Mouse (Mus musculus) lung, postnatal 36 days (tissue): ENCODE results near the gene Mctp1.
"Not testable (repeated sequence)": the region's sequence is repeated elsewhere in the genome, so short reads cannot be mapped to it uniquely, and the experiment has no call there.

Source experiments
- DNase-seq: peaks from one replicate; pipeline ENCODE4 v3.0.0; 2022; ENCODE audit warnings: mixed read lengths

The Mctp1 gene

DNA sequence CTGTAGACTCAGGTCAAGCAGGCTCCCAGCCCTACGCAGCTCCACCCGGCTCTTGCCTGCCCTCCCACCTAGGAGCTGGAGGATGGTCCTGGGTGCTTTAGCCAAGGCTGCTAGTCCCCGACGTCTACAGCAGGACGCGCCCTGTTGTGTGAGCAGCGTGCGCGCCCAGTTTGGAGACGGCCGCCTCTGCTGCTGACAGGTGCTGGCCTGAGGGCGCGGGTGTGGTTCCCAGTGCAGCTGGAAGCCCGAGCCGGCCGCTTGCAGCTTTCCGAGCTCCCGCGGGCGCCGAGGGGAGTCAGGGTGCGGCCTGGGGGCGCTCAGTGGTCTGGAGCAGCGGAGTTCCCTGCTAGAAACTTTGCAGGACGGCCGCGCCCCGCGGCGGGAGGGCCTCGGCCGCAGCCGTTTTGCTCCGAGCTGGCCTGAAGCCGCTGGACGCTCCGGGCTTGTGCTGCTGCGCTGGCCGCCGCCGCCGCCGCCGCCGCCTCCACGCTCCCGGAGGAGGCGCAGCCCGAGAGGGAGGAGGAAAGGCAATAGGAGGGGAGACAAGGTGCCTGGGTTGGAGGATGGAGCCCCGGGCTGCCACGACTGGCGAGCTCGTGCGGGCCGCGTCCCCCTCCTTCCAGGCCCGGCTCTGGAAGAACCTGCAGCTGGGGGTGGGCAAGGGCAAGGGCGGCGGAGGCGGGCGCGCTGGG, at the start of gene Mctp1:
Gene Mctp1, plus strand, starts transcription at position 564 of the 692 bp plus-strand sequence.
- DNase-seq: peak; percentile 42

DNA sequence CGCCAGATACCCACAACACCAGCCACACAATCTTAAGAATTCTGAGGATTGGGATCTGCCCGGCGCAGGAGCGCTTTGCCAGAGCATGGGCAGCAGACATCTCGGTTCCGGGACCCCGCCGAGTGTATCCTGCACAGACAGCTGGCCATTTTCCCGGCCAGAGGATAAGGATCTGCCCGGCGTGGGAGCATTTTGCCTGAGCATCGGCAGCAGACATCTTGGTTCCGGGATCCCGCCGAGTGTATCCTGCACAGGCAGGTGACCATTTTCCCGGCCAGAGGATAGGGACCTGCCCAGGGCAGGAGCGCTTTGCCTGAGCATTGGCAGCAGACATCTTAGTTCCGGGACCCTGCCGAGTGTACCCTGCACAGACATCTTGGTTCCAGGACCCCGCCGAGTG, 38.4 kb upstream of the Mctp1 start:
- DNase-seq: not testable (repeated sequence)

DNA sequence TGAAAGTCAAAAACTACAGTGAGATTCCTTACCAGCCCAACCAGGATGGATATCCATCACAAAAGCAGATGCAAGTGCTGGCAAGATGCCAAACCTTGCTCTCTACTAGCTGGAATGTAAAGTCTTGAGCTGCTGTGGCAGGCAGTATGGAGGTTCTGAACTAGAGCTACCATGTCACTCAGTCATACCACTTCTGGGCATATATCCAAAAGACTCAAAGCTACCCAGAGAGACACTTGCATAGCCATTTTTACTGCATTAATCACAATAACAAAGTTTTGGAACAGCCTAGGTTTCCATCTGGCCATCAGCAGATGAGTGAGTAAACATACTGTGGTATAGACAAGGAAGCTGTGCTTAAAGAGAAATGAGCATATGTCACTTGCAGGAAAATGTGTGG, 25.6 kb upstream of the Mctp1 start:
- DNase-seq: no peak

DNA sequence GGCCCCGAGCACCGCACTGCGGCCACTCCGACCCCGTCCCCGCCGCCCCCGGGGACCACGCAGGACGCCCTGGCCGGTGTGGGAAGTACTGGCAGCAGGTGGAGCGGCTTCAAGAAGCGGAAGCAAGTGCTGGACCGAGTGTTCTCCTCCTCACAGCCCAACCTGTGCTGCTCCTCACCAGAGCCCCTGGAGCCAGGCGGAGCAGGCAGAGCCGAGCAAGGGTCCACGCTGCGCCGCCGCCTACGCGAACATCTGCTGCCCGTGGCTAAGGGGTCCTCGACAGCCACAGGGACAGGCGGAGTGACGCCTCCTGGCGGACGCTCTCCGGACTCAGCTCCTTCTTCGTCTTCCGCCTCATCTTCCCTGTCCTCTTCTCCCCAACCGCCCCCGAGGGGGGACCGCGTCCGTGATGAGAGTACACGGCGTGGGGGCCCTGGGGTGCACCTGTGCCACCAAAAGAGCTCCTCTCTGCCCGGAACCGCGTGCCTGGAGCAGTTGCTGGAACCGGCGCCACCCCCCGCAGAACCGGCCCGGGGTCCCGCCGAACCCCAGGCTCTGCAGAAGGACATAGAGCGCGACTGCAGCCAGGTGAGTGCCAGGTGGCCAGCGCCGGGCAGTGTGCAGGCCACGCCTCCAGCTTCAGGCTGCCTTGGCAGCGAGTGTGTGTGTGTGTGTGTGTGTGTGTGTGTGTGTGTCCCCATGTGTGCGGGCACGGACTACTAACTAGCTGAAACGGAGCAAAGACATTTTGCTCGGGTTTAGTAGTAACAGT, 515 bp downstream of the Mctp1 start:
- peak; percentile 21 for DNase-seq

DNA sequence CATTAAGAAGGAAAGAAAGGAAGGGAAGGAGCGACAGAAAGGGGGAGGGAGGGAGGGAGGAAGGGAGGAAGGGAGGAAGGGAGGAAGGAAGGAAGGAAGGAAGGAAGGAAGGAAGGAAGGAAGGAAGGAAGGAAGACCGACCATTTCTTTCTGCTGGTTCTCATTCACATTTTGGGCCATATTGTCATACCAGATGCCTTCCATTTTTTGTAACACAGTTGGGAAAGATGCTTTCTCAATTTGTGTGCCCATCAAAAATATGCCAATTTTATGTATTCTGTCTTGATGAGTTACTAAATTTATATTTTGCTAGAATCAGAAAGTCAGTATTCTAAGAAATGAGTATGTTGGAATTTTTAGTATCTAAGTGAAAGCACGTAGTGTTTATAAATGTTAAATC, 4.3 kb downstream of the Mctp1 start:
- no peak for DNase-seq

DNA sequence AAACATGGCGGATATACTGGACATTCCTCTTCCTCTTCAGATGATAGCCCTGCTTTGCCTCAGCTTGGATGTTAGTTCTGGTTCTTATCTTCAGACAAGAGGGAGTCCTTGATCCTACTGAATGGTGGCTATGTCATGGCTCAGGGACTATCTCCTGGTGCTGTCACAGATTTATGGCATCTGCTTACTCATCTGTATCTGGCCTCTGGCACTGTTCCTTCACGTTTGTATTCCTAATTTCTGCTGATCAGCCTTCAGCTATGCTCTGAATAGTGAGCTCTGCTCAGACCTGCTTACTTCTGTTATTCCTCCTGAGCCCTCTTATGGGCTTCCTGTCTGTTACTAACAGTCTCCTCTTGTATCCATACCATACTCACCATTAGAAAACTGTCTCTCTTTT, 7.6 kb downstream of the Mctp1 start:
- DNase-seq: no peak

DNA sequence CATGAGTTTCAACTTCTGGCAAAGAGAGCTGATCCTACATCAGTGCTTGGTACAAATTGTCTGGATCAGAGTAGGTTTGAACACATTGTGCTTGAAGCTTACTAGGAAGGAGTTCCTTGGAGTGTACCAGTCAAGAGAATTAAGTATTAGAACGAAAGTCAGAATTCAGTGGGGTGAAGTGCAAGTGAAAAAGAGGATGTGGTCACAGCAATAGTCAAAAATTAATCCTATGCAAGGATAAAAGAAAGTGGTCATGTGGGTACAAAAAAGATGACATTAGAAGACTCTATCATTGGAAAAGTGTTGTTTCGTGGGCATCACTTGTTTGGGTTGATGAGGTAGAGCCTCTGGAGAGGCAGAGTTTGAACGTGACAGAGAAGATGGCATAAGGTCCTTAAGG, 8.8 kb downstream of the Mctp1 start:
- DNase-seq: no peak

DNA sequence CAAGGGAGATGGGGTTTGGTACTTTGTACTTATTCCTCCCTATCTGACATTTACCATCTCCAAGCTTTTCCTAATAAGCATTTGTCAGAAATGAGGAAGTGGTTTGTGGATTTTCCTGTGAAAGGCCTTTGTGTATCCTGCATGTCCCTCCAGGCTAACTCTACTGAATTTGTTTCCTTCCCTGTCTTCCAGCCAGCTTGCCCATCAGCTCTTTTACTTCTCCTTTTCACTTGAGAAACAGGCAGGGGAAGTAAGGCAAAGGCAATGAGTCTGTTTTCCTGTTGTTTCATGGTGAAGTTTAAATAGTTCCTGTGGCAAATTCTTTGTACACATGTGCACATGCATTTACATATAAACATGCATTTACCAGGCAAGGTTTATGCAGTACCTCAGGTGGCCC, 11.6 kb downstream of the Mctp1 start:
- DNase-seq: peak; percentile 24

DNA sequence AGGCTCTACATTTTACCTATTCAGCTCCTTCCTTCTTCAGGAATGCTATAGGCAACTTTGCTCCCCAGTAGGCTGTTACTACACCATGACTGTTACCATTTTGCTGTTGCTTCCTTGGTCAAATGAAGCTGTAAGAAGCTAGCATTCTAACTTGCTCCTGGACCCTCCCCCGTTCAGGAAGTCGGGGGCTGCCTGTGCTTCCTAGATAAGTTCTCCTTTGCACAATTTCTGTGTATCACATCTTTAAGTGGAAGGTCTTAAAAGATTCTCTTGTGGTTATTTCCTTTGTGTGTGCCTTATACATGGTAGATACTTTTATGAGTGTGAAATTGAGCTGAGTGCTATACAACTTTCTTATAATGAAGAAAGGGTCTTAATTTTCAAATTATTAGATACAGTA, 25.0 kb downstream of the Mctp1 start:
- DNase-seq: no peak

DNA sequence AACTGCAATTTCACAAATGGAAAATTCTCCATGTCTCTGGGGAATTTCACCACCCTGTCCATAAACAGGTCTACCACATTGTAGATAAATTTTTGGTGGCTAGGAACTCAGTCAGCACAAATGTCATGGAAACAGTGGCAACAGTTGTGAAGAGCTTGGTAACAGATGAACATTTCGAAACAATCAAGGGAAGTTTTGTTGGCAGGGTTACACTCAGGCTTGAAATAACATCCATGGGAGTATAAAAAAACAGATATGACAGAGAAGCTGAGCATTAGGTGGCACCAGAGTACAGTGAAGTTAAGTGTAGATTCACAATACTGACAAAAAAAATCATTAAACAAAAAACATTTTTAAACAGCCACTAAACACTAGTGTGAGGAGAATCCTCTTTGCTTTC, 26.3 kb downstream of the Mctp1 start:
- peak; percentile 30 for DNase-seq

DNA sequence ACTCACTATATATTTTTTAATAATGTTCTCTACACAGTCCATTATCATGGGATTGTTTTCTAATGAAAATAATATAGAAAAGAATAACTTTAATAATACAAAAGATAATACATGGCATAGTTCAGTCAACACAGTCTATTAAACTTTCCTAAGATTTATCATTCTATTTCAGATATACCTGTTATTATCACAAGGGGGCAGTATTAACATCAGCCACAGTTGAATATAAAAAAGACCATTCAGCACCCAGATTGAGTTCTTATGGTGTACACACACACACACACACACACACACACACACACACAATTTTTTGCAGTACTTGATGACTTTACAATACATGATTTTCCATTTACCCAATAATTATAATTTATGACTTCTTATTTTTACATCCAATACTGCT, 31.0 kb downstream of the Mctp1 start:
- DNase-seq: no peak

DNA sequence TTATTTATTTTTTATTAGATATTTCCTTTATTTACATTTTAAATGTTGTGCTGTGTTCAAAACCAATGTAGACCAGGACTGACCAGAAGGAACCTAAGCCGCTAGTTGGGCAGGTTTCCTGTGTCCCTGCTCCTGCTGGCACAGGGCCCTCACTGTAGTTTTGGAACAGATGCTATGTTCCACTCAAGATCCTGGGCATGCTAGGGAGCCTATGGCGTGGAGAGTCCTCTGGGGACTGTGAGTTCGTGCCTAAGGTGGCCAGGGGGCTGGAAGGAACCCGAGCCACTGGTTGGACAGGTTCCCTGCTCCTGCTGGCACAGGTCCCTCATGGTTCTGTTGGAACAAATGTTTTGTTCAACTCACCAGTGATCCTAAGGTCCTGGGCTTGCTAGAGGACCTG, 35.8 kb downstream of the Mctp1 start:
- DNase-seq: no peak

DNA sequence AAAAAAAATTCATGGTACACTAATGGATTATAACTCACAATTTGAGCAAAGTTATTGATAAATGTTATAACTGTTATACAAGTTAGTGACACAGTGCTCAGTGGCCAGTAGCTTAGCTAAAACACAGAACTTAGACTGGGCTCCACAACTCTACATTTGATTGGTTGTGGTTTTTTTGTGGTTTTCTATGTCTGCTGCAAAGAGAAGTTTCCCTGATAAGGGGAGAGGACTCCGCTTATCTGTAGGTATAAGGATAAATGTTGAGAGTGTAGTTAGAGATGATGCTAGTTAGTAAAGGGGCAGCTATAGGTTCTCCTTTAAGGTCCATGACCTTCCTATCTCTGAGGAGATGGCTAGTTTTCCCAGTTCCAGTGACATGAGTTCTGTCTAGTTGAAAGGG, 36.7 kb downstream of the Mctp1 start:
- no peak for DNase-seq

DNA sequence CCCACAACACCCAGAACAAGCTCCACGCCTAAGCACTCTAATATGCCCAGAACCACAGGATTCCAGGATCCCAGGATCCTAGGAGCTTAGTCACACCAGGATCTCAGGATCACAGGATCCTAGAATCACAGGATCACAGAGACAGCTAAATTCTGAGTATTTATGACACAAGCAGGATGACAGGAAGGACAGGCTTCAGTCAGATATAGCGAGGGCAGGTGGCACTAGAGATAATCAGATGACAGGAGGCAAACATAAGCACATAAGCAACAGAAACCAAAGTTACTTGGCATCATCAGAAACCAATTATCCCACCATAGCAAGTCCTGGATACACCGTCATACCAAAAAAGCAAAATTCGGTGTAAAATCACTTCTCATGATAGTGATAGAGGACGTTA, 37.8 kb downstream of the Mctp1 start:
- DNase-seq: no peak

DNA sequence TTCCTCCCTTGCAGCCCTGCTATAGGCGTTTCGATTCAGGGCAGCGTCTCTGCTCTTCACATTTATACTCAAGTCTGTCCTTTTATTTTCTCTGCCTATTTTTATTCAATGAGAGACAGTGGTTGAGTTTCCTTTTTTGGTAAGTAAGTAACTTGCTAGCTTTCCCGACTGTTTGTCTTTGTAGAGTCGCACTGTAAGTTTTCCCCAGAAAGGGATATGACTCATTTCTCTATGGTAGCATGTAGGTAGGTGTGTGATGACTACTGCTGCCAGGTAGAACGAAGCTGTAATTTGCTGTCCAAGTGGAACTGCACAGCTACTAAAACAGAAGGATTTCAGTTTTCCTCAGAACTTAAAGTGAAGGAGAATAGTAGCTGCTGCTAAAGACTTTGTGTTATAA, 45.1 kb downstream of the Mctp1 start:
- no peak for DNase-seq

DNA sequence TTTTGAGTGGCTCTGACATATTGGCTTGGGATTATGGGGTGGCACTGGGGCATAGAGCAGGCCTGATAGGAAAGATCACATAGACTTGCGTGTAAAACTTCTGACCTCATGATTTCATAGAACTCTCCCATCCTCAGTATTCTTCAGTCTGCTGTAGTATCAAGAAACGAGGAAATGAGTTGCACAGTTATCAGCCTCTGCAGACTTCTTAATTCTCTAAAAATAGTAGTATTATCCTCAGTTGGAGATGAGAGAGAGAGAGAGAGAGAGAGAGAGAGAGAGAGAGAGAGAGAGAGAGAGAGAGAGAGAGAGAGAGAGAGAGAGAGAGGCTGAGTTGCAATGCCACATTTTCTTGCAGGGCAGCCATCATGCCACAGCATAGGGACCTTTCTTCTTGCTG, 45.6 kb downstream of the Mctp1 start:
- DNase-seq: no peak

DNA sequence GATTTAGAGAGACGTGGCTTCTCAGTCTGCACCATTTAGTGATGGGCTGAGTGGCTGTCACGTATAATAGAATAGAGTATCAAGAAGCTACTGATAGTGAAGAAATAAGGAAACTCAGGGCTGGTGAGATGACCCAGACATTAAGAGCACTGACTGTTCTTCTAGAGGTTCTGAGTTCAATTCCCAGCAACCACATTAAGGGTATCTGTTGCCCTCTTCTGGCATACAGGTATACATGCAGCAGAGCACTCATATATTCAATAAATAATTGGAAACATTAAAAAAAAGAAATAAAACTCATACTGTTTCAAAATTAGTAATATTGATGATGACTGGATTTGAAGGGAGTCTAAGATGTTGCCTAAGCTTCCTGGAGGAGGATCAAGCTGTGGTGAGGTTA, 47.6 kb downstream of the Mctp1 start:
- no peak for DNase-seq

DNA sequence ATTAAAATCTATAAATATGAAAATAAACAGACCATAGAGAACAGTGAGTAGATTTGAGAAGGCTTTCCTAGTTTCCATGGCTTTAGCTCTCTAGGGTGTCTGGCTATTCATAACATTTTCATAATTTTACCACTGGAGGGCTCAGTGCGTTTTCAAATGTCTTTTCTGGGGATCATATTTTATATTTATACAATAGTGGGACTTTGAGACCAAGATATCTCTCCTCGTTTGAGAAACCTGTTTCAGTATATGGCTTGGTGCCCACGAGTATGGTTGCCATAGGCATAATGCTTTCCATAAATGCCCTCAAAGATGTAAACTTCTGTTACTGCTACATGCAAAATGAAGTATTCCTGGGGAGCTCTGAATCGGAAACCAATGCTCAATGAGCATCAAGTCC, 49.1 kb downstream of the Mctp1 start:
- no peak for DNase-seq

DNA sequence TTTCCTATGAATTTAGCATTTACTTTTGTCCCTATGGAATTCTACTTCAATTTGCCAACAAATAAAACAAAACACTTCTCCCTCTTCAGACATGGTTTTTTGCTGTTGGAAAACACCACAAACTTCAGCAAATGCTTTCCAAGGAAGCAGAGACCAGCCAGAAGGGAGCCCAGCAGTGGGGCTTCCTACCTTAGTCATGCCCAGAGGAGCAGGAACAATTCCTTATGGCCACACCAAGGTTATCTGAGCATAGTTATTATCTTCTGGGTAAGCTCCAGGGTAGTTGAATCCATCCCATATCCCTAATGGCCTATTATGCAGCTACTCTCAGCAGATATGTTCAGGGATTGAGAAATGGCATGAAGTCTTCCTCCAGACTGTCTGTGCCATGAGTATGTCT, 52.1 kb downstream of the Mctp1 start:
- DNase-seq: no peak

DNA sequence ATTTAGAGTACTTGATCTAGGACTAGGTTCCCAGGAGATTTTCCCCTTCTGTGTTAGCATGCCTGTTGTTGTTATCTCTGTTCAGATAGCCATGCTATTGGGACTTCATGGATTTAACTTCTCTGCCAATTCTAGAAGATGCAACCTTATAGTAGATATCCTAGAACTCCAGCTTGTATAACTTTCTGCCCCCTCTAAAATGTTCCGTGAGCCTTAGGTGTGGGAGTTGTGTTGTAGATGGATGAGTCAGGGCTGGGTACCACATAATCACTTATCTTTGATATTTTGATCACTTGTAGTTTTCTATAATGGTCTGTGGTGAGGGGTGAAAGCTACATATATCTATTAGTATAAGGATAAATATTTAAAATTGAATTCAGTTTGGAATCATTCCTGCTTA, 54.4 kb downstream of the Mctp1 start:
- no peak for DNase-seq

DNA sequence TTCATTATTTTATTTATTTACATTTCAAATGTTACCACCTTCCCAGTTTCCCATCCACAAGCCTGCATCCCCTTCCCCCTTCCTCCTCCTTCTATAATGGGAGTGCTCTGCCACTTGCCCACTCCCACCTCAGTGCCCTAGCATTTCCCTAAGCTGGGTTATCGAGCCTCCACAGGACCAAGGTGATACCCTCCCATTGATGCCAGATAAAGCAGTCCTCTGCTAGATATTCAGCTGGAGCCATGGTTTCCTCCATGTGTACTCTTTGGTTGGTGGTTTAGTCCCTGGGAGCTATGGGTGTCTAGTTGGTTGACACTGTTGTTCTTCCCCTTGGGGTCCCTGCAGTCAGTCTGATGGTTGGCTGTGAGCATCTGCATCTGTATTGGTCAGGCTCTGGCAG, 61.7 kb downstream of the Mctp1 start:
- DNase-seq: no peak

DNA sequence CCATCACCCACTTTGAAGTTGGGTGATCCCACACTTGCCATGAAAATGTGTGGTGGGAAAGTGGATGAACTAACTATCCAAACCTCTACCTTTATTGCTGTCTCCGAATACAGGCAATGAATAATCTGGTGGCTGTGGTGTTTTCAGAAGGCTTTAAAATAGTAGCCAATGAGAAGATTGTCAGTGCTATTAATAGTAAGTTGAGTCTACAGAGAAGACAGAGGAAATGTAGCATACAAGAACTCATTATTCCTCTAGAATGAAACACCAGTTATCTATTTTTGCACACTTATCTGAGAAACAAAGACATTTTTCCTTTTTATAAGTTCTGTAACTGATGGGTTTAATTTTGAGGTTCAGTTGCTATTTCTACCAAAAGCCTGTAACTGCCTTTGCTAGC, 63.2 kb downstream of the Mctp1 start:
- no peak for DNase-seq

DNA sequence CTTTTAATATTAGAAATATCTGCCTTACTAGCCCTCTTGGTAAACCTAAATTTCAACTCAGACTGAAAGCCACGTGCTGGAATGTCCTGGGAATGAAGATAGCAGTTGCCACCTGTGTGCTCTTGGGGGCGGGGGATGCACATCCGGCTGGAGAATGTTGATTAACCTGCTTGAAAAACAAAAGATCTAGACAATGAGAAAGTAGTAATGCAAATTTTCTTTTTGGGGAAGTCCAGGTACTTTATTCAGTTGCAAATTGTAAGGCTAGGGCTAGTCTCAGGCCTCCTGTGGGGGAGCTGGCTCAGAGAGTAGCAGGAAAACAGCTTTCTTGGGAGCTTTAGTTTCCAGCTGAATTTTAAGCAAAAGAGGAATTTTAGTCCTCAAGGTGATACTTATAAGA, 67.2 kb downstream of the Mctp1 start:
- not testable (repeated sequence) for DNase-seq

DNA sequence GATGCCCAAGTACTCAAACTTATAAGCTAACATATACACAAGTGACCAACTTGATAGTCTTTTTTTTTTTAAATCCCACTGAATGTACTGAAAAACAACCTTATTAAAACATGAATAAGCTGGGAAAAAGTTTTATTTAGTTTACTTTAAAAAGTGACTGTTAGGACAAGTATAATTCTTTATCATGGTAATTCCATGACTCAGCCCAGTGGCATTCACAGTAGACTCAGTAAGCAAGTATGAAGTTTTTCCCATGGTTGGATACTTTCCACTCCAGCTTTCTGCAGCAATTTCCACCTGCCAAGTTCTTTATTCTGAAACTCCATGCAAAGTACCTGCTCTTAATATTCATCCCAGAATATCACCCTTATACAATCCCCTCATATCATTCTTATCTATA, 97.3 kb downstream of the Mctp1 start:
- no peak for DNase-seq

DNA sequence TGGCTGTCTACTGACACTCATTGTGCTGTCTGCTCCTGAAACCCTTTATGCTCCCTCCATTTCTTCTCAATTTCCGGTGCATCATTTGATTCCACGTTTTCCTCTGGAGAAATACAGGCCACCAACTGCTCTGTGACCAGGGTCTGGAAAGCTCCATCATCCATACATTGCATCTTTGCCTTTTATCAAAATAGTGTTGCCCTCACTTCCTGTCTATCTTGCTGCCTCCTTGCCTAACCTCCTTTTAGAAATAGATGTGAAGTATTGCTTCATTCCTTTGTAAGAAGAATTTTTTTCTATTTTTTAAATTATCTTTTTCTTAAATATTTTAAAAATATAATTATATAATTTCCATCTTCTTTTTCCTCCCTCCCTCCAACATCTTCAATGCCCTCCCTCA, 98.7 kb downstream of the Mctp1 start:
- DNase-seq: no peak
